Mouse (Mus musculus) heart, postnatal 0 days (tissue): ENCODE results near the gene Upf1. TPM values are rescaled to one million over a fixed set of nuclear protein-coding genes. Genes with fewer than 3 reads are reported as not detected.
A peak's percentile ranks its signal among the peaks of the same experiment; 100 is the strongest.

ENCODE experiments used
- ATAC-seq: fragments of 200-750 bp; cut with Nextera tagmentation; 2 replicates; pipeline ENCODE4 v1.8.0; 2017; ENCODE audit warnings: low read depth, moderate number of reproducible peaks, moderate library complexity; ENCODE audit not compliant: insufficient read depth
- DNase-seq: peaks from one replicate; pipeline ENCODE4 v3.0.0-alpha.2; 2016; ENCODE audit warnings: low spot score
- H3K27ac ChIP-seq: fragments of 300-500 bp; sonication (generic); 2 replicates; pipeline ENCODE4 v1.5.1; 2014; ENCODE audit warnings: low read depth, mild to moderate bottlenecking
- H3K27me3 ChIP-seq: fragments of 300-500 bp; sonication (generic); 2 replicates; pipeline ENCODE4 v1.6.1; 2014; ENCODE audit warnings: low read length, mixed read lengths; ENCODE audit not compliant: control insufficient read depth, insufficient read depth
- H3K36me3 ChIP-seq: fragments of 300-500 bp; sonication (generic); replicated peaks from 2 replicates; pipeline ENCODE4 v1.6.1; 2014; ENCODE audit warnings: low read length, mixed read lengths; ENCODE audit not compliant: control insufficient read depth, insufficient read depth
- H3K4me1 ChIP-seq: fragments of 300-500 bp; sonication (generic); 2 replicates; pipeline ENCODE4 v1.6.1; 2014; ENCODE audit warnings: antibody characterized with exemption; ENCODE audit not compliant: control insufficient read depth, insufficient read depth
- H3K4me2 ChIP-seq: fragments of 300-500 bp; sonication (generic); 2 replicates; pipeline ENCODE4 v1.6.1; 2014; ENCODE audit warnings: low read depth, mild to moderate bottlenecking, low read length, moderate library complexity
- H3K4me3 ChIP-seq: fragments of 300-500 bp; sonication (generic); 2 replicates; pipeline ENCODE4 v1.5.1; 2014; ENCODE audit warnings: low read depth, low read length
- H3K9ac ChIP-seq: fragments of 300-500 bp; sonication (generic); replicated peaks from 2 replicates; pipeline ENCODE4 v1.6.1; 2014; ENCODE audit warnings: low read depth, low read length, mixed read lengths
- H3K9me3 ChIP-seq: fragments of 300-500 bp; sonication (generic); replicated peaks from 2 replicates; pipeline ENCODE4 v1.6.1; 2016; ENCODE audit warnings: low read length; ENCODE audit not compliant: control insufficient read depth
- CTCF ChIP-seq: IDR thresholded peaks from 2 replicates; pipeline ENCODE4 v1.5.1; 2016; ENCODE audit warnings: antibody characterized with exemption, control low read depth, low read depth
- EP300 ChIP-seq: IDR thresholded peaks from 2 replicates; pipeline ENCODE4 v1.6.1; 2016; ENCODE audit warnings: antibody characterized with exemption, low read depth
- WGBS: fragments of 180-500 bp; shearing (Covaris S2); extraction: QIAGEN DNeasy Blood & Tissue Kit; methylation state at CpG from one replicate; pipeline ENCODE4 v1.1.7; 2014; 5-methylcytosine and 5-hydroxymethylcytosine counted together
- polyA plus RNA-seq: library from polyadenylated mRNA; unstranded; fragments of >200 nt; fragmentation: Nextera tagmentation; extraction: Ambion mirVana; gene quantifications from 2 replicates; pipeline ENCODE4 v1.2.1, GENCODE M21; 2015
- total RNA-seq: library from RNA; depleted of rRNA; stranded (reverse); fragments of >200 nt; gene quantifications from 2 replicates; pipeline ENCODE4 v1.2.3, GENCODE M21; 2014; ENCODE audit warnings: low replicate concordance; rRNA removed

Gene Upf1
- total RNA-seq (16.5 and 26.3 TPM in 2 replicates), polyA plus RNA-seq (7.0 and 7.5 TPM in 2 replicates)

- H3K9me3 ChIP-seq = no peaks in the 10 kb centered on the region
- TF ChIP-seq CTCF (no peak), EP300 (no peak)
Measured at GRCm38 (mm10) chr8:70353194-70353817, at the start of gene Upf1. Gene Upf1, minus strand, starts transcription at chr8:70353278.

GRCm38 (mm10) chr8:70397611-70398563, 44.8 kb upstream of the Upf1 start:
- Histone ChIP-seq H3K4me2 (no peak overlapping the region), H3K36me3 (no peaks in the 10 kb centered on the region), H3K27ac (no peak overlapping the region), H3K27me3 (no peaks in the 10 kb centered on the region), H3K9ac (no peak overlapping the region), H3K9me3 (no peaks in the 10 kb centered on the region), H3K4me1 (peaks cover 4% of the 10 kb centered on the region; the same call in 1 of the 2 replicates), H3K4me3 (no peak overlapping the region)
- 84% methylated on average over 16 of the region's 16 CpGs for WGBS
- no peak for TF ChIP-seq EP300
- no peak for TF ChIP-seq CTCF
- ATAC-seq (no peak), DNase-seq (no peak)

More at GRCm38 (mm10) chr8:70353194-70353817, at the start of gene Upf1:
- DNase-seq (peak; percentile 95), ATAC-seq (peak; percentile 95)
- Histone ChIP-seq H3K27me3 (no peaks in the 10 kb centered on the region), H3K4me1 (peaks cover 23% of the 10 kb centered on the region), H3K27ac (peak within 1 kb of the TSS; percentile 90), H3K4me2 (peak within 1 kb of the TSS; percentile 79), H3K36me3 (peaks cover 7% of the 10 kb centered on the region; the same call in 1 of the 2 replicates), H3K9ac (peak within 1 kb of the TSS; percentile 91), H3K4me3 (peak within 1 kb of the TSS; percentile 79)
- WGBS = under 1% methylated on average over 59 of the region's 69 CpGs

- Histone ChIP-seq H3K27ac (no peak overlapping the region), H3K9me3 (no peaks in the 10 kb centered on the region), H3K4me1 (peaks cover 4% of the 10 kb centered on the region; the same call in 1 of the 2 replicates), H3K36me3 (peaks cover 7% of the 10 kb centered on the region; the same call in 1 of the 2 replicates), H3K9ac (no peak overlapping the region), H3K4me2 (no peak overlapping the region), H3K4me3 (no peak overlapping the region), H3K27me3 (no peaks in the 10 kb centered on the region)
- DNase-seq (no peak), ATAC-seq (no peak)
- WGBS = 75% methylated on average over 5 of the region's 5 CpGs
- no peak for TF ChIP-seq EP300
- TF ChIP-seq CTCF = no peak
Measured at GRCm38 (mm10) chr8:70396184-70396583, 43.1 kb upstream of the Upf1 start.

GRCm38 (mm10) chr8:70395649-70396048, 42.6 kb upstream of the Upf1 start:
- TF ChIP-seq CTCF = no peak
- TF ChIP-seq EP300 = no peak
- Histone ChIP-seq H3K27me3 (no peaks in the 10 kb centered on the region), H3K9me3 (no peaks in the 10 kb centered on the region), H3K4me1 (peaks cover 4% of the 10 kb centered on the region; the same call in 1 of the 2 replicates), H3K4me3 (no peak overlapping the region), H3K36me3 (peaks cover 12% of the 10 kb centered on the region; the same call in 1 of the 2 replicates), H3K9ac (no peak overlapping the region), H3K4me2 (no peak overlapping the region), H3K27ac (no peak overlapping the region)
- ATAC-seq (peak; percentile 72), DNase-seq (no peak)
- 30% methylated on average over 5 of the region's 5 CpGs for WGBS

GRCm38 (mm10) chr8:70394269-70394998, 41.4 kb upstream of the Upf1 start:
- Histone ChIP-seq H3K36me3 (peaks cover 12% of the 10 kb centered on the region; the same call in 1 of the 2 replicates), H3K27me3 (no peaks in the 10 kb centered on the region), H3K27ac (no peak overlapping the region), H3K4me3 (no peak overlapping the region), H3K9me3 (no peaks in the 10 kb centered on the region), H3K4me1 (peaks cover 4% of the 10 kb centered on the region; the same call in 1 of the 2 replicates), H3K4me2 (no peak overlapping the region), H3K9ac (no peak overlapping the region)
- no peak for DNase-seq
- TF ChIP-seq CTCF = no peak
- TF ChIP-seq EP300 = no peak
- WGBS = 86% methylated on average over 8 of the region's 8 CpGs
- no peak for ATAC-seq
